Mouse (Mus musculus) ES-Bruce4 (cell line): ENCODE results near the gene Strip1.

Experiments used
- CTCF ChIP-seq: IDR thresholded peaks from one replicate; pipeline ENCODE4 v1.8.1; 2011; ENCODE audit warnings: low read depth, low read length
- EP300 ChIP-seq: IDR thresholded peaks from 2 replicates; pipeline ENCODE4 v1.6.1; 2011; ENCODE audit warnings: low read depth, low read length; ENCODE audit not compliant: insufficient read depth

- TF ChIP-seq CTCF = no peak
- TF ChIP-seq EP300 = no peak
These were observed 6.2 kb upstream of the Strip1 start for GRCm38 (mm10) chr3:107637606-107638172.
